Mouse (Mus musculus) midbrain, embryonic 13.5 days (tissue): ENCODE data around the gene Esrrg. TPM values are rescaled to one million over a fixed set of nuclear protein-coding genes. Genes with fewer than 3 reads are reported as not detected.

Experiments used
- ATAC-seq: fragments of 200-750 bp; cut with Nextera tagmentation; 2 replicates; pipeline ENCODE4 v1.8.0; 2017; ENCODE audit warnings: mild to moderate bottlenecking, moderate TSS enrichment, moderate library complexity
- H3K27ac ChIP-seq: fragments of 300-500 bp; sonication (generic); 2 replicates; pipeline ENCODE4 v1.5.1; 2015; ENCODE audit warnings: inconsistent platforms, mild to moderate bottlenecking, moderate library complexity
- H3K27me3 ChIP-seq: fragments of 300-500 bp; sonication (generic); 2 replicates; pipeline ENCODE4 v1.6.1; 2015; ENCODE audit warnings: mild to moderate bottlenecking, inconsistent platforms
- H3K36me3 ChIP-seq: fragments of 300-500 bp; sonication (generic); 2 replicates; pipeline ENCODE4 v1.6.1; 2015; ENCODE audit warnings: mild to moderate bottlenecking, inconsistent platforms
- H3K4me1 ChIP-seq: fragments of 300-500 bp; sonication (generic); replicated peaks from 2 replicates; pipeline ENCODE4 v1.6.1; 2015; ENCODE audit warnings: inconsistent platforms
- H3K4me2 ChIP-seq: fragments of 300-500 bp; sonication (generic); replicated peaks from 2 replicates; pipeline ENCODE4 v1.6.1; 2015; ENCODE audit warnings: moderate library complexity, mild to moderate bottlenecking, inconsistent platforms
- H3K4me3 ChIP-seq: fragments of 300-500 bp; sonication (generic); replicated peaks from 2 replicates; pipeline ENCODE4 v1.5.1; 2015; ENCODE audit warnings: mild to moderate bottlenecking, inconsistent platforms
- H3K9ac ChIP-seq: fragments of 300-500 bp; sonication (generic); replicated peaks from 2 replicates; pipeline ENCODE4 v1.6.1; 2015; ENCODE audit warnings: mild to moderate bottlenecking, inconsistent platforms
- H3K9me3 ChIP-seq: fragments of 300-500 bp; sonication (generic); 2 replicates; pipeline ENCODE4 v1.6.1; 2016; ENCODE audit warnings: mild to moderate bottlenecking, inconsistent platforms
- WGBS: fragments of 180-500 bp; shearing (Covaris S2); methylation state at CpG from one replicate; pipeline ENCODE4 v1.1.7; 2015; 5-methylcytosine and 5-hydroxymethylcytosine counted together
- polyA plus RNA-seq: library from polyadenylated mRNA; unstranded; fragments of >200 nt; fragmentation: Nextera tagmentation; extraction: Ambion mirVana; gene quantifications from 2 replicates; pipeline ENCODE4 v1.2.1, GENCODE M21; 2015

Gene Esrrg
- polyA plus RNA-seq, 1 experiment from 2014 or later, result 16.5 TPM

- ATAC-seq, result no peak
- Histone ChIP-seq H3K4me3 (no peak overlapping the region), H3K9me3 (no peaks in the 10 kb centered on the region), H3K27me3 (no peaks in the 10 kb centered on the region), H3K27ac (no peak overlapping the region), H3K9ac (no peak overlapping the region), H3K4me2 (no peak overlapping the region), H3K4me1 (peaks cover under 1% of the 10 kb centered on the region), H3K36me3 (no peaks in the 10 kb centered on the region)
- 80% methylated on average over 7 of the region's 7 CpGs for WGBS
Observed at GRCm38 (mm10) chr1:187868427-187868826, 259.8 kb downstream of the Esrrg start.

DNA sequence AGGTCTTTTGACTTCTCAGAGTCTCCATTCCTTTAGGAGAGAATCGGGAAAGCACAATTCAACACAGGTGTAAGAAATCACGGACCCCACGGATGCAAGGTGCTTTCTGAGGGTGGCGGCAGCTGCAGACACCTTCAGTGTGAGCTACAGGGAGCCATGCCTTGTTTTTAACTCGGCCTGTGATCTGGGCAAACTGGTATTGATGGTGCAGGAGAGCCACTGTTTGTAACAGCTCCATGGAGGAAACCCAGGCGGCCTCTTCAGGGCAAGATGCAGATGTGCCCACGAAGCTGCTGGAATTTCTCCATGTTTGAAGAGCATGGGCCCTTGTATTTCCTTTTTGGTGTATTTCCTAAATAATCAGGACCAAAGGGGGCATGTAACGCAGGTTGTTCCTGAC is 263.6 kb downstream of the Esrrg start:
- H3K9ac ChIP-seq, result no peak overlapping the region
- no peaks in the 10 kb centered on the region for H3K9me3 ChIP-seq
- no peak overlapping the region for H3K4me2 ChIP-seq
- H3K4me3 ChIP-seq, result no peak overlapping the region
- no peaks in the 10 kb centered on the region for H3K4me1 ChIP-seq
- ATAC-seq, result no peak
- H3K27ac ChIP-seq, result no peak overlapping the region
- 64% methylated on average over 8 of the region's 8 CpGs for WGBS
- H3K27me3 ChIP-seq, result no peaks in the 10 kb centered on the region
- no peaks in the 10 kb centered on the region for H3K36me3 ChIP-seq

DNA sequence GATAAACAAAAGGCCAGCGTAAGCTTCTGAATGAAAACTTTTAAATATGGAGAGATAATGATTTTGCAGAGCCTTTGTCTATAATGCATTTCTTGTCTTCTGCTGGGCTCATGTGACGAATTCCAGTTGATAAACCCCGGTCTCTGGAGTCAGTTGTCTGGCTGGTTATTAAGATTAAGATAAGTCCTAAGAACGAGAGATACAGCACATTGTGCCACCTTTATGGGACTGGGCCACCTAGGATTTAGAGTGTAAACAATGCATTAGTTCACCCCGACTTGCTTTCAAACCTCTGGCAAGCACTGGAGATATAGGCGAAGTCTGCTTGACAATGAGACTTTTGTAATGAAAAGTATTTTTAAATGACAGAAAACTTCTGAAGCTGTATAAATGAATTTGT is 264.2 kb downstream of the Esrrg start:
- Histone ChIP-seq H3K4me3 (no peak overlapping the region), H3K9me3 (no peaks in the 10 kb centered on the region), H3K4me1 (no peaks in the 10 kb centered on the region), H3K27me3 (no peaks in the 10 kb centered on the region), H3K9ac (no peak overlapping the region), H3K27ac (no peak overlapping the region), H3K4me2 (no peak overlapping the region), H3K36me3 (no peaks in the 10 kb centered on the region)
- ATAC-seq, result no peak
- 63% methylated on average over 6 of the region's 6 CpGs for WGBS

DNA sequence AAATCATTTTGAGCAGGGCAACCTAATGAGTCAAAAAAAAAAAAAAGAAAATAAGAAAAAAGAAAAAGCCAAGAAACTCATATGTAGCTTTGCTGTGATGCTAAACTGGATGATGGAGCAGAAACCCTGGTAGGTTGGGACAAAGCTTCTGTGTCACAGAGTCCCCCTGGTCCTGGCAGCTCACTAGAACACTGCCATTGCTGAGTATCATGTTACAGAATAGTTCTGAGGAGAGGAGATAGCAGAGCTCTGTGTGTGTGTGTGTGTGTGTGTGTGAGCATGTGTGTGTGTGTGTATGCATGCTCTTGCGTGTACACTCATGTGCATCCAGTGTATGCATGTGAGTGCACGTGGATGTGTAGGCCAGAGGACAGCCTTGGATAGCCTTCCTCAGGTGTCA is 265.2 kb downstream of the Esrrg start:
- H3K27ac ChIP-seq, result no peak overlapping the region
- H3K4me3 ChIP-seq, result no peak overlapping the region
- no peak overlapping the region for H3K4me2 ChIP-seq
- no peaks in the 10 kb centered on the region for H3K4me1 ChIP-seq
- no peaks in the 10 kb centered on the region for H3K9me3 ChIP-seq
- H3K36me3 ChIP-seq, result no peaks in the 10 kb centered on the region
- no peak overlapping the region for H3K9ac ChIP-seq
- 83% methylated on average over 2 of the region's 2 CpGs for WGBS
- no peaks in the 10 kb centered on the region for H3K27me3 ChIP-seq
- ATAC-seq, result peak; percentile 40; the same call in 1 of the 2 replicates

- ATAC-seq, result no peak
- Histone ChIP-seq H3K4me3 (no peak overlapping the region), H3K4me1 (no peaks in the 10 kb centered on the region), H3K36me3 (no peaks in the 10 kb centered on the region), H3K9me3 (no peaks in the 10 kb centered on the region), H3K4me2 (no peak overlapping the region), H3K27ac (no peak overlapping the region), H3K9ac (no peak overlapping the region), H3K27me3 (no peaks in the 10 kb centered on the region)
- 95% methylated on average over 6 of the region's 6 CpGs for WGBS
Observed at GRCm38 (mm10) chr1:187887270-187887669, 278.7 kb downstream of the Esrrg start.

DNA sequence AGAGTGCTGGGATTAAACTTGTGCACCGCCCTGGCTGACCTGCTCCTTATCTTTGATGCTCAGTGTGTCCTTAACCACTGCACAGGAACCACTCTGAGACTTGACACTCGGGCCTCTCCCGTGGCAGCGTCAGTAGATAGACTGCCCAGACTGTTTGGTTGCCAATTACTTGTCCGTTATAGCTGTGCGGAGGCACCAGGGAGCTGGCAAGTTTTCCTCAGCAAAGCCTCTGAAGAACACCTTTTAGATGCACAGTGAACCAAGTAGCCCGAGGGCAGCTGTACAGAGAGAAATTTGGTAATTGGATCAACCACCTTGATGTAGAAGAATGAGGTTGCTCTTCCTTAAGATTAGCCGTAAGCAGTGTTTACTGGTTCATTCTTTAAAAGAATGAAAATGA is 279.6 kb downstream of the Esrrg start:
- Histone ChIP-seq H3K4me3 (no peak overlapping the region), H3K27me3 (no peaks in the 10 kb centered on the region), H3K36me3 (no peaks in the 10 kb centered on the region), H3K4me2 (no peak overlapping the region), H3K27ac (no peak overlapping the region), H3K9ac (no peak overlapping the region), H3K9me3 (no peaks in the 10 kb centered on the region), H3K4me1 (no peaks in the 10 kb centered on the region)
- WGBS, result 75% methylated on average over 8 of the region's 8 CpGs
- ATAC-seq, result no peak

DNA sequence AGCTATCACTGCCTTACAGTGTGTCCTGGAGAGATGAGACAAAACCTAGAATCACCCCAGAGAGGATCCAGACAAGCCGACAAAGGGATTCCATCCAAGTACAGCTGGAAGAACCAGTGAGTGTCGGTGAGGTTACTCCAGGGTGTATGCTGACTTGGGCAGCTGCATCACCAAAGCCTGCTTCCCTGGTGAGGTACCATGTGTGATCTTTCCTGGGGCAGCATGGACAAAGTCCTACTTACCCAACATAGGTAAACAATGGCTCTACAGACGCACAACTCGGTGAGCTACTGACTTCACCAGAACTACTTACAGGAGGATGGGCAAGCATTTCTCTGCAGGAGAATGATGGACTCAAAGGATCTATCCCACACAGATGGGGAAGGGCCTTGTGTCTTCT is 280.5 kb downstream of the Esrrg start:
- no peak overlapping the region for H3K4me2 ChIP-seq
- H3K36me3 ChIP-seq, result no peaks in the 10 kb centered on the region
- no peaks in the 10 kb centered on the region for H3K9me3 ChIP-seq
- H3K27me3 ChIP-seq, result no peaks in the 10 kb centered on the region
- H3K9ac ChIP-seq, result no peak overlapping the region
- H3K4me3 ChIP-seq, result no peak overlapping the region
- no peaks in the 10 kb centered on the region for H3K4me1 ChIP-seq
- 93% methylated on average over 4 of the region's 4 CpGs for WGBS
- ATAC-seq, result no peak
- H3K27ac ChIP-seq, result no peak overlapping the region

- no peak for ATAC-seq
- Histone ChIP-seq H3K9ac (no peak overlapping the region), H3K4me1 (no peaks in the 10 kb centered on the region), H3K4me2 (no peak overlapping the region), H3K9me3 (no peaks in the 10 kb centered on the region), H3K27me3 (no peaks in the 10 kb centered on the region), H3K36me3 (no peaks in the 10 kb centered on the region), H3K27ac (no peak overlapping the region), H3K4me3 (no peak overlapping the region)
- WGBS, result 91% methylated on average over 9 of the region's 9 CpGs
Observed at GRCm38 (mm10) chr1:187891262-187891661, 282.7 kb downstream of the Esrrg start.

DNA sequence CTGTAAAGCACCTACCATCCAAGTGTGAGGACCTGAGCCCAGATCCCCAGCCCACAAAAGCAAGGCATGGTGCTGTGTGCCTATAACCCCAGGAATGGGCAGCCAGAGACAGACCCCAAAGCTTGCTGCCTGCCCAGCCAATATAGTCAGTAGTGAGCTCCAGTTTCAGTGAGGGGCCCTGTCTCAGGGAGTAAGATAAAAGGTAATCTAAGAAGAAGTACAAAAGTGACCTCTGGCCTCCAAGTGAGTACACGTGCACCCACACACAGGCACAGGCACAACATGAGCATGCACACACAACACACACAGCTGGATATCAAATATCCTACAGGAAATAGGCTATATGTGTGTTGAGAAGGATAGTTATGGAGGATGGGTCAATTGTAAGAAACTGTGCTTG is 286.9 kb downstream of the Esrrg start:
- no peaks in the 10 kb centered on the region for H3K4me1 ChIP-seq
- H3K9me3 ChIP-seq, result no peaks in the 10 kb centered on the region
- no peak overlapping the region for H3K4me2 ChIP-seq
- H3K27ac ChIP-seq, result no peak overlapping the region
- H3K4me3 ChIP-seq, result no peak overlapping the region
- H3K36me3 ChIP-seq, result no peaks in the 10 kb centered on the region
- no peaks in the 10 kb centered on the region for H3K27me3 ChIP-seq
- H3K9ac ChIP-seq, result no peak overlapping the region
- 77% methylated on average over 1 of the region's 1 CpGs for WGBS
- ATAC-seq, result no peak

DNA sequence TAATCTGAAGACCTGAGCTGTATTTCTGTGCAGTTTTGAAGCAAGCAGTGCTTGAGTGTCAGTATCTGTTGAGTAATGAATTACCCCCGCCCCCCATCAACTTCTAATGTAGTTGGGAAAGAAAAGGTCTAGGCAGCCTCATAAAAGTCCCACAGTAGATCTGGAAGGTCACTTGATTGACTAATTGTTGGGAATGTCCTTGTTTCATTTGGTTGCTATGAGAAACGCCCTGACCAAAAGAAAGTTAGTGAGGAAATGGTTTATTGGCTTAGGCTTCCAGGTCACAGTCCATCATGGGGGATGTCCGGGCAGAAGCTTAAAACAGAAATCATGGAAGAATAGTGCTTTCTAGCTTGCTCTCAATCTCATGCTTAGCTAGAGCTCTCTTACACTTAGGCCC is 287.7 kb downstream of the Esrrg start:
- no peak for ATAC-seq
- H3K4me1 ChIP-seq, result no peaks in the 10 kb centered on the region
- 84% methylated on average over 3 of the region's 3 CpGs for WGBS

GRCm38 (mm10) chr1:187896910-187897309 is 288.3 kb downstream of the Esrrg start:
- H3K9ac ChIP-seq, result no peak overlapping the region
- no peak overlapping the region for H3K27ac ChIP-seq
- H3K4me3 ChIP-seq, result no peak overlapping the region
- no peak for ATAC-seq
- H3K4me2 ChIP-seq, result no peak overlapping the region
- 95% methylated on average over 7 of the region's 7 CpGs for WGBS
- H3K36me3 ChIP-seq, result no peaks in the 10 kb centered on the region
- no peaks in the 10 kb centered on the region for H3K9me3 ChIP-seq
- H3K4me1 ChIP-seq, result no peaks in the 10 kb centered on the region
- H3K27me3 ChIP-seq, result no peaks in the 10 kb centered on the region

More for the DNA sequence above, 287.7 kb downstream of the Esrrg start:
- Histone ChIP-seq H3K27ac (no peak overlapping the region), H3K9me3 (no peaks in the 10 kb centered on the region), H3K27me3 (no peaks in the 10 kb centered on the region), H3K4me3 (no peak overlapping the region), H3K4me2 (no peak overlapping the region), H3K9ac (no peak overlapping the region), H3K36me3 (no peaks in the 10 kb centered on the region)

DNA sequence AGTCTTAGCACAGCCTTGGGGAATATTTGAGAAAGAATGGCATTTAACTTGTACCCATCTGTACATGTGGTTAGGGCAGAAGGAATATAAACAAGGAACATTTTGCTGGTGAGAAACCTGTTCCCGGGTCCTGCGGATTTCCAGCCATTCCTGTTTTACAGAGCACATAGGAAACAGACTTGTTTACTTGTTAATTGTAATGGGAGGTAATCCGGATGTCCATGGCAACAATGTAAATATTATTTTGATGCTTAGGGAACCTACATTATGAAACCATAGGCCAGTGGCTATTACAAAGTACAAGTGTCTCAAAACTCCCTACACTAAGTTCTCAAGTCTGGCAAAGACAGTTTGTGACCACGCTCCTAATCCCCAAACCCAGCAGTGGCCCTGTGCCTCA is 290.9 kb downstream of the Esrrg start:
- H3K27ac ChIP-seq, result no peak overlapping the region
- H3K36me3 ChIP-seq, result no peaks in the 10 kb centered on the region
- H3K4me1 ChIP-seq, result no peaks in the 10 kb centered on the region
- H3K9me3 ChIP-seq, result no peaks in the 10 kb centered on the region
- H3K4me3 ChIP-seq, result no peak overlapping the region
- H3K9ac ChIP-seq, result no peak overlapping the region
- H3K4me2 ChIP-seq, result no peak overlapping the region
- no peak for ATAC-seq
- 71% methylated on average over 4 of the region's 4 CpGs for WGBS
- H3K27me3 ChIP-seq, result no peaks in the 10 kb centered on the region

DNA sequence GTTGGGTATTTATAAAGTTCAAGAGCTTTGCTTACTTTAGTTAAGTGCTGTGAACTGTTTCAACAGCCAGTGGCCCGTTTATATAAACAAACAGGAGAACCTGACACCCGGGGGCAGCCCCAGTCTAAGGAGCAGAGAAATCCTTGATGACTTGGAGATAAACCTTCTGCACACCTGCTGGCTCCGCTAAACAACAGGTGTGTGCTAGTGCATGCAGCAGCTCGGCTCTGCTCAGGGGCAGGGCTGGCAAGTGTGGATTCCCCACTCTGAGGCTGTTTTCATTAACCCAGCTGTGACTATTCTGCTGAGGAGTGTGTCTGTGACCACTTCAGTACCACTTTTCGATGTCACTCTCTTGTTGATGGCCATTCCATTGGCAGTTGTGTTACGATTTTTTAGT is 292.2 kb downstream of the Esrrg start:
- Histone ChIP-seq H3K9ac (no peak overlapping the region), H3K4me1 (peaks cover 9% of the 10 kb centered on the region), H3K36me3 (no peaks in the 10 kb centered on the region), H3K27ac (no peak overlapping the region), H3K4me3 (no peak overlapping the region), H3K27me3 (no peaks in the 10 kb centered on the region), H3K4me2 (no peak overlapping the region), H3K9me3 (no peaks in the 10 kb centered on the region)
- ATAC-seq, result no peak
- 77% methylated on average over 6 of the region's 6 CpGs for WGBS
